Mouse (Mus musculus) brain, embryonic 18.5 days (tissue): ENCODE measurements around the gene Ereg.
A peak's percentile ranks its signal among the peaks of the same experiment; 100 is the strongest.

Source experiments
- DNase-seq: peaks from one replicate; pipeline ENCODE4 v3.0.0-alpha.2; 2012; ENCODE audit warnings: low read depth, low spot score

Gene Ereg

DNA sequence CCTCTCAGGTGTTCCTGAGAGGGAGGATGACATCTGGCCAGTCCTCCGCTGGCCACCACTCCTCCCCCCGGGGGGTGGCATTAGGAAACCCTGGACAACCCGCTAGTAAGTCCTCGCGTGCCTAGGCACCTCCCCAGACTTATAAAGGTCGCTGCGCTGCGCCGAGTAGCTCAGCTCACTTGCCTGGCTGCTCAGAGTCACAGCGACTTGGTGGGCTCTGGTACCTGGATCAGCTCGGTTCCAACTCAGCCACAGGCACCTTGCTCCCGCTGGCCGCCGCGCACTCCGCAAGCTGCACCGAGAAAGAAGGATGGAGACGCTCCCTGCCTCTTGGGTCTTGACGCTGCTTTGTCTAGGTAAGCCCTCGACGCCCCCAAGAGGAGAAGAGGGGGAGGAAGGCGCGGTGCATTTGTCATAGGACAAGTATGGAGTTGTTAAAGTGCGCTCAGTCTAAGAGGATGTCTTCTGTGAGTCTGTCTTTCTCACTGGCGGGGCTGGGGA lies at the start of gene Ereg:
Gene Ereg (plus strand): TSS at position 173 of the 501 bp plus-strand sequence.
- DNase-seq: no peak

- no peak for DNase-seq
These were observed 47.3 kb upstream of the Ereg start, which contains the start of gene Epgn for GRCm38 (mm10) chr5:91027164-91027563. Epgn (plus strand) TSS chr5:91027464.

- no peak for DNase-seq
These were observed 46.6 kb upstream of the Ereg start for GRCm38 (mm10) chr5:91027840-91028239.

- no peak for DNase-seq
These were observed 43.8 kb upstream of the Ereg start for GRCm38 (mm10) chr5:91030629-91031028.

DNA sequence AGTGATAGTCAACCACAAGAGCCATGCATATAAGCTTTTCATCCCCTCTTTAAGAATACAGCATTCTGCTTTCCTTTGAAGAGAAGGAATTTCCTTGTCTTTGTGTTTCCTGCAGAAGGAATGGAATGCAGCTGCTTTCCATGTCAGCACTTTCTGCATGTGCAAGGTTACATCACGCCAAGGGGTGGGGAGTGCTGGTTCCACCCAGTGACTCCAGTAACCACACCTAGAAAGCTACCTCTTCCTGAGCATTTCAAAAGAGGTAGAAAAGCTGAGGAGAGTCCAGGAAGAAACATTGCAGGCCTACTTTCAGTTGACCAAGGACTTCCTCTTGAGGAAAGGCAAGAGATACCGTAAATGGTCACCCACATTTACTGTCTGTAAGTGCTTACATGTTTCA lies 39.1 kb upstream of the Ereg start:
- no peak for DNase-seq

- DNase-seq: no peak
These were observed 37.8 kb upstream of the Ereg start for GRCm38 (mm10) chr5:91036628-91037027.

DNA sequence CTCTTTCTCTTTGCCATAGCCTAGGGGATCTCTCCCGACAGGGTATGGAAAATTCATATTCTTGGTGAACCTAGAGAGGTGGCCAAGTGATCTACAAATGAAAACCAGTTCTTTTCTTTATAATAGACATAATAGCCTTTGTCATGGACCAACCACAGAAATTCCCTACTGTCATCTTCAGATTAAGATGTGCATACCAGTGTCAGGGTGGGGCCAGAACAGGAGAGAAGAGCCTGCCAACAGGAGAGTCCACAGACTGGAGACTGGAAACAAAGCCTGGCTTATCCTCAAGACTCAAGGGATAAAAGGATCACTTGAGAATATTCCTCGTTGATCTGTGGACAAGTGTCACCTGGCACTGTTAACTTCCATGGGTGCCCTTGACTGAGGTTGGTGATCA lies 36.7 kb upstream of the Ereg start:
- no peak for DNase-seq

- no peak for DNase-seq
These were observed 35.9 kb upstream of the Ereg start for GRCm38 (mm10) chr5:91038547-91038946.

- DNase-seq: no peak
These were observed 35.5 kb upstream of the Ereg start for GRCm38 (mm10) chr5:91038963-91039362.

DNA sequence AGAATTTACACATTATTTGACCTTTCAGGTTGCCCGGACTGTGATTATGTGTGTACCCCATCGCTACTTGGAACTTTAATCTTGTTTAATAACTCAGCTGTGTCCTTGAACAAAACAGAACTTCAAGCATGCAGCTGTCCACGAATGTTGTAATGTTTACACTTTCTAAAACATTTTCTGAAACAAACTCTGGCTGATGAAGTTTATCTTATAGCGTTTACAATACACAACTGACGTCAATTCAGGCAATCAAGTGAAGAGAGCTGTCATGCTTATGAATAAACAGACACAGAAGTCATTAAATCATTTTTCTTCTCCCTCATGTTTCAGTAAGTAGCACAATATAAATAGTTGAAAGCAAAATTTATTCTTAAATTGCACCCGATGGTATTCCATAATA lies 26.4 kb upstream of the Ereg start:
- DNase-seq: no peak

GRCm38 (mm10) chr5:91048397-91048796 lies 26.0 kb upstream of the Ereg start:
- DNase-seq: no peak

- no peak for DNase-seq
These were observed 2.1 kb upstream of the Ereg start for GRCm38 (mm10) chr5:91072340-91072739.

DNA sequence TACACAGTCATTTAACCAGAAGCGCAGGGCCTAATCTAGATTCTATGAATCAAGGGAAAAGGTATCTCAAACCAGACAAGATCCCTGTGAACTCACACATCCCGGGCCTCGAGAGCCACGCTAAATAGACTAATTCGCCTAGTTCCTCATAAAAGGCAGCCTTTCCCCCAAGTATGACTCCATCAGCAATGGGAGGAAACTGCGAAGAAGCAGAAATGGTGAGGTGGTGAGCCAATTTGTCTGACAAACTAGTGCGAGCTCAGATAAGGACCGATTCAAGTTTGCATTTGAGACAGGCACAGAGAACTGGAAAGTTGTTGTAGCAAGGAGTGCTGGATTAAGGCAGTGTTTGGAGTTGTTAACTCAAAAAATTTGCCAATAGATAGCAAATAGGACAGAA lies 796 bp upstream of the Ereg start:
- DNase-seq: no peak

DNA sequence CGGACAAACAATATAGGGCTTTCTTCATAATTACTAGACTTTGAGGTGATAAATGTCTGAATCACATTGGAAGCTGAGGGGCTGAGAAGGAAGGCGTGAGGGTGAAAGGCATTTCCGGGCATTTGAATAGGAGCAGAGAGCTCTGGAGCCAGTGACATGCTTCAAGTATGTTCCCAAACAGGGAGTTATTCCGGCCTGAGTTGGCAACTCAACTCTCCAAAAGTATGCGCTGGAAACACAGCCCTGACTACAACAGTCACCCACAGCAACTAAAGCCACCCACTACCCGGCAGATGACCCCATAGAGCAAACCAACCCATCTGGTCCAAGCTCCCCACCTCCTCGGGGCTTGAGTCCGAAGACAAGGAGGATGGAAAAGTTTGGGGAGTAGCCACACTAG lies 396 bp upstream of the Ereg start:
- no peak for DNase-seq

DNA sequence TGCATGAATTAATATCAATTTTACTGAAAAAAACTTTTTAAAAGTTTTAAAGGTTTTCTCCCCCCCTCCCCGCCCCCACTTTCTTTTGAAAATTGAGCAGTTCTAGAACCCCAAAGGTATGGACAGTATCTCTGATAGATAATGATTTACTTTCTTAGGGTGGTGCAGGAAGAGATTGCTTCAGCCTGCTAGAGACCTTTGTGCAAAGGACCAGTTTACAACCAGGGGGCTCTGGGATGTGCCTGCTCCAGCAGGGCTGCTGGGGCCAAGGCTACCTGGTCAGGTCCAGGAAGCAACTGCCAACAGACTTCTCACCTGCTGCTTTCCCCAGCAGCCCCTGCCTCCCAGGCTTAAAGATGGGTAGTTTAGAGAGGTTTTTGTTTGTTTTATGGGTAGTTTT lies 599 bp downstream of the Ereg start:
- no peak for DNase-seq

GRCm38 (mm10) chr5:91083016-91083415 lies 8.6 kb downstream of the Ereg start:
- DNase-seq: no peak

GRCm38 (mm10) chr5:91085291-91085690 lies 10.9 kb downstream of the Ereg start:
- DNase-seq: no peak

DNA sequence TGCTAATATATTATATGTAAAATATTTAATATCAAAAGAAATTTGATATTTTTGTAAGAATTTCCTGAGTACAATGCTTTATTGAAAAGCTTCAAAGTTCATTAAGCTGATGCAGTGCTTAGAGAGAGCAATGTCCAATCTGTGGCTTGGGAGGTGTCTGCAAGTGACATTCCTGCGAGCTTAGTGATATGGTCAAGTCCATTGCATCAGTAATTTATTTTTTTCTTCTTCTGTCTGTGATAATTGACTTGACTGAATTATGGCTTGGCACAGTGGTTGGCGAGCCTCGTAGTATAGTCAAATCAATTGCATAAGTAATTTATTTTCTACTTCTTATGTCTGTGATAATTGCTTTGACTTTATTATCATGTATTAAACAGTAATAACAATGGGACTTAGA lies 15.9 kb downstream of the Ereg start:
- DNase-seq: no peak

DNA sequence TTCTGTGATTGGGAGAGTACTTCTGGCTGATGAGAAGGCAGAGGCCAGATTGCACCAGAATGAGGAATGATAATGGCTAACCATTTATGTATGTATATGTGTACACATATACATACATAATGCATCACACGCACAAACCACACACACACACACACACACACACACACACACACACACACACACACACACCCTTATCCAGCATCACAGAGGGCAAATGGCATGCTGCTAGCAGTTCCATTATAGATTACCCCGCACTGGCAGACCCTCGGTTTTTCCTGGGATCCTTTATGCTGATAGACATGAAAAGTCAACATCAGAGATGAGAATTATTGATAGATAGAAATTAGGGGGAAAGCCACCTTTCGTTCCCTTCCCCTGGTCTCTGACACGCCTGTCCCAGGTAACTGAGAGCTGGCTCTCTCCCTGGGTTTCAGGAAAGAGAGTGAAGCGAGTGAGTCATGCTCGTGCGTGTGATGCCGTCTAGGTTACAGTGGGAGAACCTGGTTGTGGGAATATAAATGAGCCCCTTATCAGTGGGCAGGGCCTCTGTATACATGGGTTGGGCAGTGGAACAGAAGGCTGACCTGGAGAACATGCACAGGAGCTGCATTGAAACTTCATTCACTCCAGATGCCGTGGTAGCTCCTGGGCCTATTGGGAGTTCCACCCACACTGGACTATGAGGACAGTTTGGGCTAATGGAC lies 23.6 kb downstream of the Ereg start:
- DNase-seq: no peak

- DNase-seq: no peak
These were observed 27.3 kb downstream of the Ereg start for GRCm38 (mm10) chr5:91101742-91102141.

DNA sequence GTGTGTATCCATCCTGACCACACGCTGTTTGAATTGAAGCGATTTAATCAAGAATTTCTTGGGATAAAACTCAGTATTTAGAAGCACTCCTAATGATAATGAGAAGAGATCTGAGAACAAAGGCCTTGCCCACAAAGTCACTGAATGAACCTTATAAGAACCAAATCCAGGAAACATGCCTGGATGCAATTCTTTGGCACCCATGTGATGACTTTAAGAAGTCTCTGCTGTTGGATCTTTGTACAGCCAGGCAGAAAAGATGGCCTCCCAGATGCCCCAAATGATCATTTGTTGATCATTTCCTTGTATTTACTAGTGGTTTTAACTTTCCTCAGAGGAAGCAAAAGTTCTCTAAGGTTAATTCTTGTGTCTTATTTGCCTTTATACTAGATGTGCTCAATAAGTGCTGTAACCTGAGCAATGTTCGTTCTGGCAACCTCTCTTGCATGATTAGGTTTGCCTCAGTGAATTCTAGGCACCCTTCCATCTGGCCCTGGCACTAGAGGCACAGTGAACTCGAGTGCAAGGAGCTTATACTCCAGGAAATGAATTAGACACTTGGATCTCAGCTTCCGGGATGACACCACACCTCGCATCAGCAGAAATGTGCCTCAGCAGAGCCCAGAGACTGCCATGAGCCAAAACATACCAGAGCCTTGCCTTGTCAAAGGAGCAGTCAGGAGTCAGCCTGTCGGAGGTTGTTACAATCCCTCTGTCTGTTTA lies 29.7 kb downstream of the Ereg start:
- peak; percentile 24 for DNase-seq

DNA sequence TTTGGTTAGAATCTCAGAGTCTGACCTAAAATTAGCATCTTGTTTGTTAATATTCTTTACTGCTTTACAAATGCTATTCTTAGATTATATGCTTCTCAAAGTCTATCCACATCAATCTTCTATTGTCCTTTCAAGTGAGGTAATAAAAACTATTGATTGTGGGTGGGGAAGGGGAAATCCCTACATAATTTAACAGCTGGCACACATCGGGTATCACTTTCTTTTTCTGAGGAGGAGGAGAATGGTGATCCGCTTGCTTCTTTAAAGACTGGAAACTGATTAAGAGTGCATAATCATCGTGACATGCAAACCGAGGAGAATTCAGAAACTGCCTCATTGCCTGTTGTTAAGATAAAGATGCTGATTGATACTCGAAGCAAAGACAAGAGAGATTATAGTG lies 31.8 kb downstream of the Ereg start:
- DNase-seq: no peak

DNA sequence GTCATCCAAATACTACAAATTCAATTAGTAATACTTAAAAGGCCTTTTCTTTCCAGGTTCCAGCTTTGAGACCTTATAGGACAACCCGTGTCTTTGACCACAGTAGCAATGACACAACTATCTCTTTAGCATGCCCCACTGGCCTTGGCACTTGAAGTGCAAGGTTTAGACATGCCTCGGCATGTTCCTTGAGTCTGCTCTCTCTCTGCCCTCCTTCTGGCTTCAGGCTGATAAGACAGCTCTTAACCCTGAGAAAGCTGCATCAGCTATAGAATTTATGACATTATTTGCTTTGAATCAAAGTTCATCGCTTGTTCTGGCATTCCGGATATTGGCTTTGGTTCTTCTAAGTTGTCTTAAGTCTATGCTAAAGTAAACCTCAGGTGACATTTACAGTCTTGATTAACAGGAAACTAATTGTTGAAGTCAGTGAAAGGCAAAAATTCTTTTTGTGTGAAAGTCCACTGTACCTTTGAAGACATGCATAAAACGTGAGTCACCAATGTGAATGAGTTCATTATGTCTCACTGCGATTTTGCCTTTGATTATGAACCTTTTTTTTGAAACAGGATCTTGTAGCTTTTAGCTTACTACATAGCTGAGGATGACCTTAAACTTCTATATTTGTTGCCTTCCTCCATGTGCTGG lies 35.7 kb downstream of the Ereg start:
- no peak for DNase-seq
